Mouse (Mus musculus) intestine, postnatal 0 days (tissue): ENCODE measurements around the gene Atf6b. TPM values are rescaled to one million over a fixed set of nuclear protein-coding genes. Genes with fewer than 3 reads are reported as not detected.

Experiments
- ATAC-seq: fragments of 200-750 bp; cut with Nextera tagmentation; 2 replicates; pipeline ENCODE4 v1.8.0; 2017; ENCODE audit warnings: mild to moderate bottlenecking, moderate TSS enrichment, moderate library complexity
- H3K27ac ChIP-seq: fragments of 300-500 bp; sonication (generic); 2 replicates; pipeline ENCODE4 v1.5.1; 2014; ENCODE audit warnings: mild to moderate bottlenecking, low read depth, low read length, moderate library complexity
- H3K27me3 ChIP-seq: fragments of 300-500 bp; sonication (generic); replicated peaks from 2 replicates; pipeline ENCODE4 v1.6.1; 2014; ENCODE audit warnings: low read length, mixed read lengths; ENCODE audit not compliant: control insufficient read depth, insufficient read depth
- H3K36me3 ChIP-seq: fragments of 300-500 bp; sonication (generic); 2 replicates; pipeline ENCODE4 v1.6.1; 2014; ENCODE audit warnings: mild to moderate bottlenecking, moderate library complexity; ENCODE audit not compliant: control insufficient read depth, insufficient read depth
- H3K4me1 ChIP-seq: fragments of 300-500 bp; sonication (generic); replicated peaks from 2 replicates; pipeline ENCODE4 v1.6.1; 2014; ENCODE audit warnings: antibody characterized with exemption, low read length, mixed read lengths; ENCODE audit not compliant: control insufficient read depth, insufficient read depth
- H3K4me2 ChIP-seq: fragments of 300-500 bp; sonication (generic); replicated peaks from 2 replicates; pipeline ENCODE4 v1.6.1; 2014; ENCODE audit warnings: low read depth, mild to moderate bottlenecking, moderate library complexity
- H3K4me3 ChIP-seq: fragments of 300-500 bp; sonication (generic); 2 replicates; pipeline ENCODE4 v1.5.1; 2014; ENCODE audit warnings: low read depth, low read length
- H3K9ac ChIP-seq: fragments of 300-500 bp; sonication (generic); 2 replicates; pipeline ENCODE4 v1.6.1; 2014; ENCODE audit warnings: mild to moderate bottlenecking, low read depth, low read length
- H3K9me3 ChIP-seq: fragments of 300-500 bp; sonication (generic); 2 replicates; pipeline ENCODE4 v1.6.1; 2016; ENCODE audit warnings: mixed run types; ENCODE audit not compliant: control insufficient read depth
- CTCF ChIP-seq: sonication (generic); IDR thresholded peaks from 2 replicates; pipeline ENCODE4 v1.5.1; 2016; ENCODE audit warnings: low read depth, mild to moderate bottlenecking, control low read depth, antibody characterized with exemption, moderate library complexity
- WGBS: fragments of 180-500 bp; shearing (Covaris S2); extraction: QIAGEN DNeasy Blood & Tissue Kit; methylation state at CpG from one replicate; pipeline ENCODE4 v1.1.7; 2014; 5-methylcytosine and 5-hydroxymethylcytosine counted together
- polyA plus RNA-seq: library from polyadenylated mRNA; unstranded; fragments of >200 nt; fragmentation: Nextera tagmentation; extraction: Ambion mirVana; gene quantifications from 2 replicates; pipeline ENCODE4 v1.2.1, GENCODE M21; 2015

Gene Atf6b
- polyA plus RNA-seq, 1 experiment from 2014 or later: 22.9 TPM

DNA sequence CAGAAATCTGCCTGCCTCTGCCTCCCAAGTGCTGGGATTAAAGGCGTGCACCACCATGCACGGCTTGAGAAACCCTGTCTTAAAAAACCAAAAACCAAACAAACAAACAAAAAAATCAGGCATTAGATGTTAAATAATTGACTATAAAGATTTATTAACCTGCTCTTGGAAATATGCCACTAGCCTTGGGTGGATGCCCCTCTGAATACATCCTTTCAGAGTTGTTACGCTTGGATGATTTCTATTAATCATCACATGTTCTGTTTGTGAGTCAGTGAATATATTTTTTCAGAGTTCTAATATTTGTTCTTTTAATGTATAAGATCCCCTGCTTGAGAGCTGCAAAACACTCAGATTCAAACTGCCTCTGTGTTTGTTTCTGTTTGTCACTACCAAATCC is 22.0 kb upstream of the Atf6b start:
- peaks cover 3% of the 10 kb centered on the region; the same call in 1 of the 2 replicates for H3K27me3 ChIP-seq
- H3K4me1 ChIP-seq: peaks cover 2% of the 10 kb centered on the region; the same call in 1 of the 2 replicates
- H3K27ac ChIP-seq: no peak overlapping the region
- no peak overlapping the region for H3K4me3 ChIP-seq
- 96% methylated on average over 3 of the region's 3 CpGs for WGBS
- TF ChIP-seq CTCF: no peak
- H3K4me2 ChIP-seq: no peak overlapping the region
- no peak overlapping the region for H3K9ac ChIP-seq
- H3K9me3 ChIP-seq: no peaks in the 10 kb centered on the region
- ATAC-seq: no peak
- H3K36me3 ChIP-seq: peaks cover 31% of the 10 kb centered on the region

GRCm38 (mm10) chr17:34626062-34626772 is 20.7 kb upstream of the Atf6b start:
- peak overlapping the region; percentile 65 for H3K9ac ChIP-seq
- no peak for ATAC-seq
- H3K9me3 ChIP-seq: no peaks in the 10 kb centered on the region
- peak overlapping the region; percentile 95 for H3K4me2 ChIP-seq
- H3K4me1 ChIP-seq: peaks cover 5% of the 10 kb centered on the region
- TF ChIP-seq CTCF: no peak
- WGBS: 52% methylated on average over 16 of the region's 16 CpGs
- peaks cover 11% of the 10 kb centered on the region for H3K27me3 ChIP-seq
- H3K4me3 ChIP-seq: peak overlapping the region; percentile 66
- peak overlapping the region; percentile 87 for H3K27ac ChIP-seq
- H3K36me3 ChIP-seq: peaks cover 18% of the 10 kb centered on the region

DNA sequence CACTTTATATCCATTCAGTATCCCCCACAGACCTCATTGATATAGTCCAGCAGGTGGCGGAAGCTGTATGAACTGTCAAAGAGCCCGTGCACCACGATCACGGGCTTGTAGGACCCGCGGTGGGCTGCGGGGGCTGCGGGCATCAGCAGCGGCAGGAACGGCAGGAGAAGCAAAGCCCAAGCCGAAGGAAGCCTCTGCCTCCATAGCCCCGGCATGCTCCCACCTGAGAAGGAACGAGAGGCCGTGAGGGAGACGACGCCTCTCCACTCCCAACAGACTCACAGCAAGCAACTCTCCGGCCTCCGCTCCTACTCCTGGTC is 20.2 kb upstream of the Atf6b start:
- peak overlapping the region; percentile 87 for H3K27ac ChIP-seq
- peak overlapping the region; percentile 95 for H3K4me2 ChIP-seq
- H3K27me3 ChIP-seq: peaks cover 16% of the 10 kb centered on the region
- peak overlapping the region; percentile 66 for H3K4me3 ChIP-seq
- peaks cover 9% of the 10 kb centered on the region for H3K4me1 ChIP-seq
- peak overlapping the region; percentile 65 for H3K9ac ChIP-seq
- H3K36me3 ChIP-seq: peaks cover 14% of the 10 kb centered on the region
- H3K9me3 ChIP-seq: no peaks in the 10 kb centered on the region
- 1% methylated on average over 15 of the region's 18 CpGs for WGBS
- peak; percentile 77 for TF ChIP-seq CTCF
- ATAC-seq: no peak

DNA sequence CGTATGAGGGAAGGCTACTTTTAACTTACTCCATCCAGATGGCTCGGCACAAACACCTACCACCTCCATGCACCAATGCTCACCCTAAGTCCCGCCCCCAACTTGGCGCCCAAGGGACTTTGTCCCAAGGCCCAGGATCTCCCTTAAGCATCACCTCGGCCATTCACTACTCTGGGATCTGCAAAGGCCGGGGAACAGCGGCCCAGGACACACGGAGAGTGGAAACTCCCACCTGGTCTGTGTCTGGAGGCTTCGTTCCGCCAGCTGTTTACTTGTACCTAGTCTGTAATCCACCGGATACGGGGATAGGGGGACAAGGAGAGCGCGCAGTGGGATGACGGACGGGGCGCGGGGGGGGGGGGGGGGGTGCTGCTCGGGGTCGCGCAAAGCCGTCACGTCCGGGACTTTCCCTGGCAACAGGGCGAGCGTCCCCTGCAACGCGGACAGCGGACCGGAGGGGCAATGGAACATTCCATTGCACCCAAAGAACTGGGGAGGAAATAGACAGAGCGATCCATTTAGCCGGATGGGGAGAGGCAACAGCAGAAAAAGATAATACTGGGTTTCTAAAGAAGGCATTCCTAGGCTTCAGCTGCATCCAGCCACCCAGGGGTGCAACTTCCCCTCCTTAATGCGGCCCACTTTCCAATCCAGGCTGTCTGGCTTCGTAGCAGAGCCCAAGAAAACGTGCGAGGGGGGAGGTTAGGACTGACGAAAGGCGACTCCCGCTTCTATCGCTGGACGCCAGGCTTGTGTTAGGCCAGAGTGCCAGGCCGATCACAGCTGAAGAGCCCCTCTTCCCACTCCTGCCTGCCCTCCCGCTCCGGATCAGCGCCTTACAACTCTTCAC is 19.6 kb upstream of the Atf6b start:
- Histone ChIP-seq H3K4me3 (peak overlapping the region; percentile 66), H3K27me3 (peaks cover 16% of the 10 kb centered on the region), H3K4me1 (peaks cover 9% of the 10 kb centered on the region), H3K9ac (peak overlapping the region; percentile 65), H3K4me2 (peak overlapping the region; percentile 95), H3K9me3 (no peaks in the 10 kb centered on the region), H3K36me3 (peaks cover 8% of the 10 kb centered on the region; the same call in 1 of the 2 replicates), H3K27ac (peak overlapping the region; percentile 87)
- WGBS: 1% methylated on average over 40 of the region's 45 CpGs
- peak; percentile 66 for ATAC-seq
- no peak for TF ChIP-seq CTCF

DNA sequence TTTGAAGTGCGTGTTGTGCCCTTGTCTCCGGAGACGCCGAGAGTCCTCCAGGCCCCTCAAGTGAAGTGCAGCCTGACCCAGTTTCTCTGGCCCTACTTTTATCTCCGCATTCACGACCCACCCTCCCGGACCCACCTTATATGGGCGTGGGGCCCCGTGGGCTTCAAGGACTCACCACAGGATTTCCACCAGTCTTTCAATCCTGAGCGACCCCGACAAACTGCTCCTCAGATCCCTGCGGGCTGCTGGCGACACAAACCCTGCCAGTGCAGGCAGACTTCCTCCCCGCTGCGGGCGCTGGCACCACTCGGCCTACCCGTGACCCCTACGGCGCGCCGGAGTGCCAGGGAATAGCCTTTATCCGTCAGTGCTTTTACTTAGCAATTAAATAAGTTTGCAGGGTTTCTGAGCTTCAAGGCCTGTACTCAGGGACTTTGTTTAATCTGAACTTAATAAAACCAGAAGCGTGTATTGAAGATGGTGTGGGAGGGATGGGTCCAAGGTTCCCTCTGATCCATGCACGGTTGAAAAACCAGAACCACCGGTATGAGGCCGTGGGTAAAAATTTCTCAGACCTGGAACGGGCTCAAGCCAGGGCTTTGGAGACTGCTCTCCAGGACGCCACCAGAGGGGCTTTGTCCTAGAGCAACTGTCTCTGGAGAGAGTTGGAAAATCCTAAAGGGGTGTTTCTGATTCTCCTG is 18.9 kb upstream of the Atf6b start, which contains the start of gene Ppt2:
Gene Ppt2, minus strand, starts transcription at position 568 of the 701 bp plus-strand sequence.
- ATAC-seq: no peak
- peaks cover 16% of the 10 kb centered on the region for H3K27me3 ChIP-seq
- H3K4me2 ChIP-seq: peak within 1 kb of the TSS; percentile 95
- peak within 1 kb of the TSS; percentile 87 for H3K27ac ChIP-seq
- no peak for TF ChIP-seq CTCF
- peak within 1 kb of the TSS; percentile 66 for H3K4me3 ChIP-seq
- H3K36me3 ChIP-seq: 0 out of 2 replicates have a peak, but pooled peaks cover under 1% of the 10 kb centered on the region
- H3K4me1 ChIP-seq: peaks cover 9% of the 10 kb centered on the region
- H3K9me3 ChIP-seq: no peaks in the 10 kb centered on the region
- peak within 1 kb of the TSS; percentile 65 for H3K9ac ChIP-seq
- WGBS: 2% methylated on average over 29 of the region's 29 CpGs

DNA sequence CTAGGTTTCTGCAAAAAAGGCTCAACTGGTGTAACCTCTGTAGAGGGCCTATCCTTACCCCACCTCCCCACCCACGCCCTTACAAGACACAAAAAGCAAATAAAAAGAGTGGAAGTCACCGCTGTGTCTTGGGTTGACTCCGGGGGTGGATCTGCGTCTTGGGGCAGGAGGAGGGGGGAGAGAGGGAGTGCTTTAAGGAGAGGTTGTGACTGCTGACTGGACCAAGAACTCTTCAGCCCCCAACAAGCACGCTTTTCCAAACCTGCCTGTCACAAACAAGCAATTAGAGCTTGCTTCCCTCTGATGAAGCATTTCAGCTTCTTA is 18.3 kb upstream of the Atf6b start:
- Histone ChIP-seq H3K4me3 (peak overlapping the region; percentile 66; the same call in 1 of the 2 replicates), H3K36me3 (no peaks in the 10 kb centered on the region), H3K9me3 (no peaks in the 10 kb centered on the region), H3K27ac (0 out of 2 replicates have a peak overlapping the region, but pooled peaks have one; percentile 87), H3K4me2 (peak overlapping the region; percentile 95), H3K4me1 (peaks cover 9% of the 10 kb centered on the region), H3K27me3 (peaks cover 16% of the 10 kb centered on the region), H3K9ac (0 out of 2 replicates have a peak overlapping the region, but pooled peaks have one; percentile 65)
- 24% methylated on average over 5 of the region's 5 CpGs for WGBS
- TF ChIP-seq CTCF: no peak
- ATAC-seq: no peak
